Mouse (Mus musculus) colon, adult 2 months (tissue): ENCODE measurements around the gene Gm11239. TPM values are rescaled to one million over a fixed set of nuclear protein-coding genes. Genes with fewer than 3 reads are reported as not detected.

ENCODE experiments used
- polyA plus RNA-seq: library from polyadenylated mRNA; depleted of rRNA; stranded (reverse); fragments of >200 nt; gene quantifications from 2 replicates; pipeline ENCODE4 v1.2.3, GENCODE M21; 2012; rRNA removed

Gene Gm11239
- not detected in 2 replicates for polyA plus RNA-seq

DNA sequence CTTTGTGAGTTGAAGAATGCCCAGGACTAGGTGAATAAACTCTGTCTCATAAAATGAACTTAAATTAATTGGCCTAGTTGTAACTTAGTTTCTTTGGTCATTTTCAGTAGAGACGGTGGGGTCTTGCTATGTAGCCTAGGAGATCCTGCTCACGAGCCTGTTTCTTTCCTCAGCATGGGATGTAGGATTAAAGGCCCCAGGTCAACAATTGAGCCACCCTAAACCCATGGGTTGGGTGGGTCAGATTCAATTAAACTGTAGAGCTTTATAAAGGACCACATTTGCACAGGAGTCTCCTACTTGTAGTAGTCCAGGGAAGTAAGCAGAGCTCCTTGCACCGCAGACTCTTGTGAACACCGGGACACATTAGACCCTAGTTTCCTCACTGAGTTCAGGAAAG lies at the start of gene Gm11239:
Gene Gm11239 (plus strand): TSS at position 301 of the 400 bp plus-strand sequence.

DNA sequence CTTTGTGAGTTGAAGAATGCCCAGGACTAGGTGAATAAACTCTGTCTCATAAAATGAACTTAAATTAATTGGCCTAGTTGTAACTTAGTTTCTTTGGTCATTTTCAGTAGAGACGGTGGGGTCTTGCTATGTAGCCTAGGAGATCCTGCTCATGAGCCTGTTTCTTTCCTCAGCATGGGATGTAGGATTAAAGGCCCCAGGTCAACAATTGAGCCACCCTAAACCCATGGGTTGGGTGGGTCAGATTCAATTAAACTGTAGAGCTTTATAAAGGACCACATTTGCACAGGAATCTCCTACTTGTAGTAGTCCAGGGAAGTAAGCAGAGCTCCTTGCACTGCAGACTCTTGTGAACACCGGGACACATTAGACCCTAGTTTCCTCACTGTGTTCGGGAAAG lies 45.5 kb upstream of the Gm11239 start, which contains the start of gene Gm11237:
Gene Gm11237 (plus strand): TSS at position 301 of the 400 bp plus-strand sequence.

DNA sequence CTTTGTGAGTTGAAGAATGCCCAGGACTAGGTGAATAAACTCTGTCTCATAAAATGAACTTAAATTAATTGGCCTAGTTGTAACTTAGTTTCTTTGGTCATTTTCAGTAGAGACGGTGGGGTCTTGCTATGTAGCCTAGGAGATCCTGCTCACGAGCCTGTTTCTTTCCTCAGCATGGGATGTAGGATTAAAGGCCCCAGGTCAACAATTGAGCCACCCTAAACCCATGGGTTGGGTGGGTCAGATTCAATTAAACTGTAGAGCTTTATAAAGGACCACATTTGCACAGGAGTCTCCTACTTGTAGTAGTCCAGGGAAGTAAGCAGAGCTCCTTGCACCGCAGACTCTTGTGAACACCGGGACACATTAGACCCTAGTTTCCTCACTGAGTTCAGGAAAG lies 30.3 kb upstream of the Gm11239 start, which contains the start of gene Gm11236:
Gene Gm11236 (plus strand): TSS at position 301 of the 400 bp plus-strand sequence.

DNA sequence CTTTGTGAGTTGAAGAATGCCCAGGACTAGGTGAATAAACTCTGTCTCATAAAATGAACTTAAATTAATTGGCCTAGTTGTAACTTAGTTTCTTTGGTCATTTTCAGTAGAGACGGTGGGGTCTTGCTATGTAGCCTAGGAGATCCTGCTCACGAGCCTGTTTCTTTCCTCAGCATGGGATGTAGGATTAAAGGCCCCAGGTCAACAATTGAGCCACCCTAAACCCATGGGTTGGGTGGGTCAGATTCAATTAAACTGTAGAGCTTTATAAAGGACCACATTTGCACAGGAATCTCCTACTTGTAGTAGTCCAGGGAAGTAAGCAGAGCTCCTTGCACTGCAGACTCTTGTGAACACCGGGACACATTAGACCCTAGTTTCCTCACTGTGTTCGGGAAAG lies 15.1 kb downstream of the Gm11239 start, which contains the start of gene Gm428:
Gene Gm428 (plus strand): TSS at position 301 of the 400 bp plus-strand sequence.

Other genes with a start within 250 kb of the Gm11239 start
- not detected in 2 replicates for gene Gm11238, start 60.5 kb upstream of the Gm11239 start, polyA plus RNA-seq
- not detected in 2 replicates for gene Gm11237, start 45.4 kb upstream of the Gm11239 start, polyA plus RNA-seq
- gene Gm11236, start 30.2 kb upstream of the Gm11239 start, polyA plus RNA-seq = not detected in 2 replicates
- not detected in 2 replicates for gene Gm428, start 15.2 kb downstream of the Gm11239 start, polyA plus RNA-seq
- gene Rasef, start 122.6 kb downstream of the Gm11239 start, polyA plus RNA-seq = 19.5 and 19.6 TPM in 2 replicates
- gene Gm11758, start 207.9 kb downstream of the Gm11239 start, polyA plus RNA-seq = not detected in 2 replicates
- gene Gm11757, start 222.8 kb downstream of the Gm11239 start, polyA plus RNA-seq = not detected in 2 replicates
- not detected in 2 replicates for gene Gm13871, start 237.6 kb downstream of the Gm11239 start, polyA plus RNA-seq